Mouse (Mus musculus) forebrain, embryonic 13.5 days (tissue): ENCODE measurements around the gene Pde10a. TPM values are rescaled to one million over a fixed set of nuclear protein-coding genes. Genes with fewer than 3 reads are reported as not detected.

Experiments
- ATAC-seq: fragments of 200-750 bp; cut with Nextera tagmentation; 2 replicates; pipeline ENCODE4 v1.8.0; 2017
- H3K27ac ChIP-seq: fragments of 300-500 bp; sonication (generic); 2 replicates; pipeline ENCODE4 v1.5.1; 2015; ENCODE audit warnings: inconsistent platforms, mild to moderate bottlenecking, moderate library complexity
- H3K27me3 ChIP-seq: fragments of 300-500 bp; sonication (generic); 2 replicates; pipeline ENCODE4 v1.6.1; 2015; ENCODE audit warnings: mild to moderate bottlenecking, inconsistent platforms
- H3K36me3 ChIP-seq: fragments of 300-500 bp; sonication (generic); 2 replicates; pipeline ENCODE4 v1.6.1; 2015; ENCODE audit warnings: mild to moderate bottlenecking, inconsistent platforms; ENCODE audit not compliant: poor library complexity, severe bottlenecking
- H3K4me1 ChIP-seq: fragments of 300-500 bp; sonication (generic); 2 replicates; pipeline ENCODE4 v1.6.1; 2015; ENCODE audit warnings: inconsistent platforms
- H3K4me2 ChIP-seq: fragments of 300-500 bp; sonication (generic); 2 replicates; pipeline ENCODE4 v1.6.1; 2015; ENCODE audit warnings: inconsistent platforms, mild to moderate bottlenecking, moderate library complexity
- H3K4me3 ChIP-seq: fragments of 300-500 bp; sonication (generic); 2 replicates; pipeline ENCODE4 v1.5.1; 2015; ENCODE audit warnings: mild to moderate bottlenecking, inconsistent platforms
- H3K9ac ChIP-seq: fragments of 300-500 bp; sonication (generic); 2 replicates; pipeline ENCODE4 v1.6.1; 2015; ENCODE audit warnings: mild to moderate bottlenecking, inconsistent platforms
- H3K9me3 ChIP-seq: fragments of 300-500 bp; sonication (generic); replicated peaks from 2 replicates; pipeline ENCODE4 v1.6.1; 2016; ENCODE audit warnings: inconsistent platforms
- WGBS: fragments of 180-500 bp; shearing (Covaris S2); methylation state at CpG from one replicate; pipeline ENCODE4 v1.1.7; 2015; 5-methylcytosine and 5-hydroxymethylcytosine counted together
- polyA plus RNA-seq: library from polyadenylated mRNA; unstranded; fragments of >200 nt; fragmentation: Nextera tagmentation; extraction: Ambion mirVana; gene quantifications from 2 replicates; pipeline ENCODE4 v1.2.1, GENCODE M21; 2015

Gene Pde10a
- polyA plus RNA-seq, 1 experiment from 2014 or later, result 13.4 TPM

DNA sequence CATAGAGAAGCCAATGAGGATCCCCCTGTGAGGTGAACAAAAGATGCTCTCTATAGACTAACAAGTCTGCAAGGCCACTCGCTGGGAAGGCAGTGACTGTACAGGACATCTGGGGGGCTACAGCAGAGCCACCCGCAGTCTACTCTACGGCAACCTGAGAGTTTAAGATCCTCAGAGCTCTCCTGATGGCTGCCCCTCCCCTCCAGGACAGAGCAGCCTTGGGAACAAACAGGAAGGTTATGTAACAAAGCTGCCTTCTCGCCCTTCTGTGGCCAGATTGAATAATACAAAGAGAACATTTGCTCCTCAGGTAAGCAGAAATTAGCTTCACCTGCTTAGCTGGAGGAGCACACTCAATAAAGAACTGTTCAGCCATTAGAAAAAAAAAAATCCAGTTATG, 7.4 kb downstream of the Pde10a start:
- Histone ChIP-seq H3K27ac (no peak overlapping the region), H3K36me3 (no peaks in the 10 kb centered on the region), H3K9ac (no peak overlapping the region), H3K27me3 (peaks cover 5% of the 10 kb centered on the region; the same call in 1 of the 2 replicates), H3K4me1 (no peaks in the 10 kb centered on the region), H3K9me3 (no peaks in the 10 kb centered on the region), H3K4me3 (no peak overlapping the region), H3K4me2 (no peak overlapping the region)
- 67% methylated on average over 4 of the region's 4 CpGs for WGBS
- ATAC-seq, result no peak

DNA sequence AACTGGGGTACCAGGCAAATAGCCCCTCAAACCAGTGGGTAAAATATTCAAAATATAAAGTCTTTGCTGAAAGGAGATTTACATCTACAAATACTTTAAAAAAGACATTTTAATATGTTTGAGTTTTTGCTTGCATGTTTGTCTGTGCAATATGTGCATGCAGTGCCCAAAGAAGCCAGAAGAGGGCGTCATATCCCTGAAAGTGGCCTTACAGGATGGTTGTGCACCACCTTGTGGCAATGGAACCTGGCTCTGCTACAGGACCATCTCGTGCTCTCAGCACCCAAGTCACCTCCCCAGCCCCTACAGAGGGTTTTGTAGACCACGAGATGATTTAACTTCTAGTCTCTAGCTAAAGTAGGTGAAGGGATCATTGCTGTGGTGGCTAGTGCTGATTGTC, 8.7 kb downstream of the Pde10a start:
- no peak for ATAC-seq
- Histone ChIP-seq H3K4me1 (no peaks in the 10 kb centered on the region), H3K36me3 (no peaks in the 10 kb centered on the region), H3K4me3 (no peak overlapping the region), H3K27me3 (no peaks in the 10 kb centered on the region), H3K4me2 (no peak overlapping the region), H3K27ac (no peak overlapping the region), H3K9me3 (no peaks in the 10 kb centered on the region), H3K9ac (no peak overlapping the region)
- 47% methylated on average over 3 of the region's 3 CpGs for WGBS

DNA sequence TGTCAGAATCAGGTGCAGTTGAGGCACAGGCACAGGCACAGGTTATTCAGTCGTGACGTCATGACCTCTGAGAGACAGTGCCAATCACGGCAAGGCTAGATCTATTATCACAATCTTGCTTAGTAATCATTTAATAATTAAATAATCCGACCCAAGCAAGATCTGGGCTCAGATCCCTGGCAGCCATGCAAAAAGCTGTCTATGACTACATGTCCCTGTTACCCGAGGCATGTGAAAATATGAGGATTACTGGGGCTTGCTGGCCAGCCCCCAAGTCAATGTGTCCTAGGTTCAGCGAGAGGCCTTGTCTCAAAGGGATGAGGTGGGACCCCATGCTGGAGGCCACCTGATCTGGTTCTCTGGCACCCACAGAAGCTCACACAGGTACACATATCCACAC, 11.3 kb downstream of the Pde10a start:
- no peak overlapping the region for H3K4me3 ChIP-seq
- no peak overlapping the region for H3K9ac ChIP-seq
- no peaks in the 10 kb centered on the region for H3K27me3 ChIP-seq
- no peak overlapping the region for H3K27ac ChIP-seq
- H3K36me3 ChIP-seq, result no peaks in the 10 kb centered on the region
- no peaks in the 10 kb centered on the region for H3K9me3 ChIP-seq
- H3K4me2 ChIP-seq, result no peak overlapping the region
- no peak for ATAC-seq
- no peaks in the 10 kb centered on the region for H3K4me1 ChIP-seq
- 76% methylated on average over 6 of the region's 6 CpGs for WGBS

DNA sequence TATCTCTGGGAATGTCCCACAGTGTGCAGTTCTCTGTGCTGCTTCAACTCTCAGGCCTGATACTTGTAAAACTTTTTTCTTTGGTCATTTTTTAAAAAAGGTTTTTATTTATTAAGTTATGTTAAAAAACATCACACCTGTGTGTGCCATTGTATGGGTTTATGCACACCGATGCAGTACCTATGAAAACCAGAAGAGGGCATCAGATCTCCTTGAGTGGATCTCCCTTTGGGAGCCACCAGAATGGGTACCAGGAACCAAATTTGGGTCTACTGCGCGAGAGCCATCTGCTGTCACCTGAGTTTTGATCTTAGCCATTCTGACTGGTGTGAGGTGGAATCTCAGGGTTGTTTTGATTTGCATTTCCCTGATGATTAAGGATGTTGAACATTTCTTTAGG, 12.9 kb downstream of the Pde10a start:
- Histone ChIP-seq H3K4me1 (no peaks in the 10 kb centered on the region), H3K27me3 (no peaks in the 10 kb centered on the region), H3K27ac (no peak overlapping the region), H3K9me3 (no peaks in the 10 kb centered on the region), H3K4me3 (no peak overlapping the region), H3K4me2 (no peak overlapping the region), H3K36me3 (no peaks in the 10 kb centered on the region), H3K9ac (no peak overlapping the region)
- WGBS, result 73% methylated on average over 3 of the region's 3 CpGs
- ATAC-seq, result no peak

DNA sequence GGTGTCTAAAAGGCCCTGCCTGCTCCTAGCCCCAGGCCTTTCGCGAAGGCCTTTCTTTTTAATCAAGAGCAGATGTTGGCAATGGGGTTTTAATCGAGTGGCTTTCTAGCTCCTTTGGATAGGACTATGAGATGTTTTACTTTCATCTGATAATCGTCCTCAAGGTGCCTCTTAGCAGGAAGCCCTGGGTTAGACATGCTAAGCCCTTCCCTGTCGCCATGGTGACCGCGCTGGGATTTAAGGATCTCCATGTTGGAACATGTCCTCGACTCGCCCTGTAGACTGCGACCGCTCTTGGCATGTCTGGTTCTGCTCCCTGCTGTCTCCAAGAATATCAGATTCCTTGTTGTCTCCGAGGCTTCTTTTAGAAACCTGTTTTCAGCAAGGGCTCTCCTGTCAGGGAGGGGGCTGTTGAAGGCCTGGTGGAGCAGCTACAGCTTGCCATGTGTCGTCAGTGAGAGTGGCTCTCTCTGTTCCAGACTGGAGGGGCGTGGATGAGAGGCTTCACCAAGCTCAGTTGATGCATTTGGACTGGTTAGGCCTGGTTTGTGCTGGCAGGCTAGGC, 16.9 kb downstream of the Pde10a start:
- Histone ChIP-seq H3K9me3 (no peaks in the 10 kb centered on the region), H3K4me1 (no peaks in the 10 kb centered on the region), H3K27ac (no peak overlapping the region), H3K27me3 (no peaks in the 10 kb centered on the region), H3K4me2 (no peak overlapping the region), H3K36me3 (no peaks in the 10 kb centered on the region), H3K4me3 (no peak overlapping the region), H3K9ac (no peak overlapping the region)
- WGBS, result 79% methylated on average over 14 of the region's 14 CpGs
- ATAC-seq, result no peak

DNA sequence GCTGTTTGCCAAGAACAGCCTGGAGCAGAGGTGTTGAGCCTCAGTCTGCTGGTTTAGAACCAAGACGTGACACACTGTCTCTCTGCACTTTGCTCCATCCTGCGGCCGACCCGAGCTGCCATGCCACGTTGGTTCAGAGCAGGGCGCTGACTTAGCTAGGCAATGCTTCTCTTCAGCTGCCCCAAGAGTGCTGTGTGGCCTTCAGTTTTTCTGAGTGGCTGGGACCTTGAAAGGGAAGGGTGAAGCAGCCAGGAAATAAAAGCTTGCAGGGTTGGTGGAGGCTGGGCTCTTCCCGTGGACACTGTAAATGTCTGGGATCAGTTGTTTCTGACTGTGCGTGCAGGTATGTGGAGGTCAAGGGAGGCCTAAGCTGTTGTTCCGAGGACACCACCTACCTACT, 21.2 kb downstream of the Pde10a start:
- no peak for ATAC-seq
- H3K27me3 ChIP-seq, result no peaks in the 10 kb centered on the region
- no peak overlapping the region for H3K4me3 ChIP-seq
- no peaks in the 10 kb centered on the region for H3K36me3 ChIP-seq
- no peaks in the 10 kb centered on the region for H3K9me3 ChIP-seq
- 90% methylated on average over 9 of the region's 9 CpGs for WGBS
- H3K9ac ChIP-seq, result no peak overlapping the region
- no peaks in the 10 kb centered on the region for H3K4me1 ChIP-seq
- H3K27ac ChIP-seq, result no peak overlapping the region
- no peak overlapping the region for H3K4me2 ChIP-seq

DNA sequence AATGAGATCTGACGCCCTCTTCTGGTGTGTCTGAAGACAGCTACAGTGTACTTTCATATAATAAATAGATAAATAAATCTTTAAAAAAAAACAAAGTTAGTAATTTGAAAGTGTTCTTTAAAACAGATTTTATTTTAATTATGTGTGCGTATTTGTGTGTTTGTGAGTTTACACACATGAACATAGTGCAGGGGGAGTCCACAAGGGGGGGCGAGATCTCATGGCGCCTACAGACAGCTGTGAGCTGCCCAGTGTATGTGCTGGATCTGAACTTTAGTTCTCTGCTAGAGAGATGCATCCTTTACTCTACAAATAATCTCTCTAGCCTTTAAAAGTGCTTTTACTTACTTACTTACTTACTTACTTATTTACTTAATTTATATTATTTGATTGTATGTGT, 23.6 kb downstream of the Pde10a start:
- H3K27me3 ChIP-seq, result no peaks in the 10 kb centered on the region
- H3K4me1 ChIP-seq, result no peaks in the 10 kb centered on the region
- H3K4me2 ChIP-seq, result no peak overlapping the region
- no peaks in the 10 kb centered on the region for H3K9me3 ChIP-seq
- 89% methylated on average over 4 of the region's 4 CpGs for WGBS
- H3K4me3 ChIP-seq, result no peak overlapping the region
- H3K9ac ChIP-seq, result no peak overlapping the region
- no peak overlapping the region for H3K27ac ChIP-seq
- no peaks in the 10 kb centered on the region for H3K36me3 ChIP-seq
- no peak for ATAC-seq

DNA sequence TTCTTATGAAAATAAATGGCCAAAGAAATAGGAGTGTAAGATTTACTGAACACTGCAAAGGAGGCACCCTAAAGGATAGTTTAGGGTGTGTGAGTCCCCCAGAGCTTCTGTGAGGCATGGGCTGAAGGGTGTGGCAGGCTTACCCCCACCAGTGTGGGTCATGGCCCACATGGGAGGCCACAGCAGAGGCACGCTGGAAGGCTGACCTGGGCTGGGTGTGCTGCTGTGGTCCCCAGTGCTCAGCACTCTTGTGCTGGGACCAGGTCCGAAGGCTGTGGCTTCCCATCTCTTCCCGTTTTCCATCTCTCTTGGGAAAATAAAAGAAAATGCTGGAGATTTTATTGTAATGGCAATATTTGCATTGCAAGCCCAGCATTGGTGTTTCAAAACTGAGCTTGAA, 26.5 kb downstream of the Pde10a start:
- Histone ChIP-seq H3K9ac (no peak overlapping the region), H3K4me1 (no peaks in the 10 kb centered on the region), H3K4me3 (no peak overlapping the region), H3K27me3 (no peaks in the 10 kb centered on the region), H3K9me3 (no peaks in the 10 kb centered on the region), H3K36me3 (no peaks in the 10 kb centered on the region), H3K27ac (no peak overlapping the region), H3K4me2 (no peak overlapping the region)
- no peak for ATAC-seq
- 78% methylated on average over 3 of the region's 3 CpGs for WGBS

DNA sequence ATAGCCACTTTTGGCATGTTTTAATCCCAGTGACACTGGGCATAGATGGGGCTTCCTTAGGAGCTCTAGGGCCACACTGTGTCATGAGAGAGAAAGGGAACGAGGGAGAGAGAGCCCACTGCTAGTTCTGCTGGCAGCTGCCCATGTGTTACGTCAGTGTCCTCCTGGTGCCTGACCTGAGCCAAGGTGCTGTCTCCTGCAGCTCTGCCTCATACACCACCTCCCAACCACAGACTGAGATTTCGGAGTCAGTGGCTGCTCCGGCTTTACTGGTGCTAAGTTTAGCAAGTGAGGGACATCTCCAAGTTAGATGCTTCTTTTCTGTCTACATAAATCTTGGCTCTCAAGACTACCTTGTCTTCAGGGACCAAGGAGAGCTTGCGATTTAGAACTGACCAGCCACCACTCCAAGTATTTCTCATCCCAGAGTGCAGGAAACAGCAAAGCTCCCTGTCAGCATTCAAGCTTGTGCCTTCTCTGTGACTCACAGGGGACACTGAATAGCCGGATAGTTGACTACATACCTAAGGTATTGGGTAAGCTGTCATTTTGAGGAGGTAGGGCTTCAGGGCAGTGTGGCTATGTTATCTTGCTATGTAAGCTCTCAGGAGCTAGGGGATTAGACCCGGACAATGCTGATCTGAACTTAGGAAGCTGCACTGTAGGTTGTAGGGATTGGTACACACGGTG, 27.3 kb downstream of the Pde10a start:
- no peak overlapping the region for H3K4me2 ChIP-seq
- no peak overlapping the region for H3K27ac ChIP-seq
- H3K9me3 ChIP-seq, result no peaks in the 10 kb centered on the region
- no peaks in the 10 kb centered on the region for H3K36me3 ChIP-seq
- no peak overlapping the region for H3K9ac ChIP-seq
- 83% methylated on average over 8 of the region's 8 CpGs for WGBS
- no peaks in the 10 kb centered on the region for H3K27me3 ChIP-seq
- no peak overlapping the region for H3K4me3 ChIP-seq
- ATAC-seq, result no peak
- no peaks in the 10 kb centered on the region for H3K4me1 ChIP-seq

DNA sequence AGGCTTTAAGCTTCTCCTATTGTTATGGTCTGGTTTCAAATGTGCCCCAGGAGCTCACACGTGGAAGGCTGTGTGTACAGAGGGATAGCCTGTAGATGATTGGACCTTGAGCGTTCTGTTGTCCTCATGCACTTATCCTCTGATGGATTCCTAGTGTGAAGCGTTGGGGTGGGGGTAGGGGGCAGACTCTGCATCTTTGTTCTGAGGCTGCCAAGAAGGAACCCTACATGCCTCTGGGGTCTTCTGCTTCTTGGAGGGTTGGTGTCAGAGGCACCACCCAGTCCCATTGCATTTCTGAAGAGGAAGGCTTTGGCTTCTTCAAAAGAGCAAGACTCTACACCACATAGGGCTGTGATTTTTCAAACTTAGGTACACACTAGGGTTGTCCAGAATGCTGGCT, 28.4 kb downstream of the Pde10a start:
- no peak for ATAC-seq
- Histone ChIP-seq H3K27ac (no peak overlapping the region), H3K27me3 (no peaks in the 10 kb centered on the region), H3K4me3 (no peak overlapping the region), H3K36me3 (no peaks in the 10 kb centered on the region), H3K4me2 (no peak overlapping the region), H3K4me1 (no peaks in the 10 kb centered on the region), H3K9me3 (no peaks in the 10 kb centered on the region), H3K9ac (no peak overlapping the region)
- 70% methylated on average over 3 of the region's 3 CpGs for WGBS

DNA sequence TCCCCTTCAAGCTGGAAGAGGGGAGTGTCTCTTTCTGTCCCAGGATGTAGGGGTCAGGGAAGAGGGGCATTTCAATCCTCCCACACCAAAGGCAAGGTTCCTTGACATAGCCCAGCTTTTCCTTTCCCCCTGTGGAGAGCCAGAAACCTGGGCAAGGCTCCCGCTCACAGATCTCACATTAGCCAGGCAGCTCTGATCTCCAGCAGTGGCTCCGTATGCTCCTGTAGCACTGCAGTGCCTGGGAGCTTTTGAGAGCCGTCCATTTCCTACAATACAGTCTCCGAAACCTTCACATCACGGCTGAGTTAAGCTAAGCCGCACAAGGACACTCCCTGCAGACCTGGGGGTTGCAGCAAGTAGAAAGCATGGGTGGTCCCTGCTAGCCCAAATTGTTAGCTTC, 29.0 kb downstream of the Pde10a start:
- ATAC-seq, result no peak
- Histone ChIP-seq H3K27ac (no peak overlapping the region), H3K36me3 (no peaks in the 10 kb centered on the region), H3K4me3 (no peak overlapping the region), H3K4me1 (no peaks in the 10 kb centered on the region), H3K9ac (no peak overlapping the region), H3K9me3 (no peaks in the 10 kb centered on the region), H3K4me2 (no peak overlapping the region), H3K27me3 (no peaks in the 10 kb centered on the region)
- WGBS, result 80% methylated on average over 6 of the region's 6 CpGs

DNA sequence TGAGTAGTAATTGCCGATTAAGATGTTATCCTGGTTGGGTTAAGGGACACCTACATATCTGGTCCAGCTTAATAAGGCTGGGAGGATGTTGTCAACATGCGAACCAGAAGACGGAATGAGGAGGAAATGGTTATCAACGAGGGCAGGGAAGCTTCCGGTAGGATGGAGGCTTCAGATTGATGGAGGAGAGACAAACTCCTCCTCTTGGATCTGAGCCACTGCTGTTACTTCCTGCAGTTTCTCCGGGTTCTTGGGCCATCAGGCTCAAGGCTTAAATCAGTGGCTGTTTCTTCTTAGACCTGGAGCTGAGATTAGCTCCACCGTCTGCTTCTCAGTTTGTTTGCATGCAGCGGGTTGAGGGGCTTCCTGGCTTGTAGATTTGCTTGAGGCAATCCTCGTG, 30.6 kb downstream of the Pde10a start:
- Histone ChIP-seq H3K27me3 (no peaks in the 10 kb centered on the region), H3K36me3 (no peaks in the 10 kb centered on the region), H3K9ac (no peak overlapping the region), H3K4me1 (no peaks in the 10 kb centered on the region), H3K9me3 (no peaks in the 10 kb centered on the region), H3K27ac (no peak overlapping the region), H3K4me2 (no peak overlapping the region), H3K4me3 (no peak overlapping the region)
- no peak for ATAC-seq
- WGBS, result 88% methylated on average over 9 of the region's 9 CpGs

DNA sequence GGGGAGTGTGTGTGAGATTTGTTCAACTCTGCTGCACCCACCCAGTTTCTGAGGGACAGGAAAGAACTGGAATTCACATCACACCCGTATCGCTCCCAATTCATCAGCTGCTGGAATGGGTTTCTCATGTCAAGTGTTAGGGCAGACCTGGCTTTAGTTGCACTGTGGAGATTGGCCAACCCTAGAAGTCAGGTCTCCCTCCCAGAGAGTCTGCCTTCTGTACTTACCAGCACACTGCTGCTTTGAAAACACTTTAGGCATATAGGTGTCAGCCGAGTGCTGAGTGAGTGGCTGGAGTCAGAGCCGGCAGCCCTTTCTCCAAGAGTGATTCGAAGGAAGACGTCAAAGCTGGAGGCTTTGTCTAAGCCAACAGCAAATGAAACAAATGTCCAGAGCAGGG, 31.1 kb downstream of the Pde10a start:
- Histone ChIP-seq H3K27me3 (no peaks in the 10 kb centered on the region), H3K36me3 (no peaks in the 10 kb centered on the region), H3K4me1 (no peaks in the 10 kb centered on the region), H3K27ac (no peak overlapping the region), H3K4me2 (no peak overlapping the region), H3K9ac (no peak overlapping the region), H3K9me3 (no peaks in the 10 kb centered on the region), H3K4me3 (no peak overlapping the region)
- 86% methylated on average over 6 of the region's 6 CpGs for WGBS
- ATAC-seq, result no peak
